Mouse (Mus musculus) gastrocnemius, postnatal 36 days (tissue): ENCODE measurements around the gene Vmn1r1. TPM values are rescaled to one million over a fixed set of nuclear protein-coding genes. Genes with fewer than 3 reads are reported as not detected.

ENCODE experiments used
- DNase-seq, 2 experiments: peaks; one replicate each; pipeline ENCODE4 v3.0.0; 2022
- intact Hi-C: fragments of 180-260 bp; cut with DNase I; formaldehyde crosslinking; loops from one replicate; pipeline ENCODE4 v1.15.1; 2025
- total RNA-seq, 2 experiments: library from RNA; stranded (reverse); gene quantifications; 2 replicates each; pipeline ENCODE4 v1.2.3; 2021

Gene Vmn1r1
- total RNA-seq, 2 experiments from 2014 or later: not detected

- intact Hi-C loops: no loop called here
- no peak for DNase-seq
These were observed 26.1 kb downstream of the Vmn1r1 start for GRCm38 (mm10) chr1:182138172-182138571.

- intact Hi-C loops: no loop called here
- no peak for DNase-seq
These were observed 26.8 kb downstream of the Vmn1r1 start for GRCm38 (mm10) chr1:182137204-182138125.

- intact Hi-C loops: no loop called here
- DNase-seq: no peak
These were observed 33.5 kb downstream of the Vmn1r1 start for GRCm38 (mm10) chr1:182130830-182131229.

- DNase-seq: peak in 1 of 2 experiments; percentile 73
- intact Hi-C loops: no loop called here
These were observed 39.3 kb downstream of the Vmn1r1 start for GRCm38 (mm10) chr1:182124924-182125368.

- intact Hi-C loops: no loop called here
- DNase-seq: peak; percentile 96 to 98
These were observed 39.8 kb downstream of the Vmn1r1 start, which contains the start of gene Srp9 for GRCm38 (mm10) chr1:182124506-182124905. Gene Srp9, plus strand, starts transcription at chr1:182124737.

- intact Hi-C loops: no loop called here
- no peak for DNase-seq
These were observed 41.9 kb downstream of the Vmn1r1 start for GRCm38 (mm10) chr1:182122413-182122812.

GRCm38 (mm10) chr1:182115651-182116408 lies 48.5 kb downstream of the Vmn1r1 start:
- intact Hi-C loops: loop anchor here (1.0 to 5.0 kb wide), 2 partner anchors 227 to 389 kb away; no protein-coding TSS in a partner anchor

GRCm38 (mm10) chr1:182115197-182115596 lies 49.1 kb downstream of the Vmn1r1 start:
- no peak for DNase-seq
- intact Hi-C loops: loop anchor here (1.0 to 5.0 kb wide), 2 partner anchors 226 to 388 kb away; no protein-coding TSS in a partner anchor

More at GRCm38 (mm10) chr1:182115651-182116408, 48.5 kb downstream of the Vmn1r1 start:
- peak; percentile 42 for DNase-seq

GRCm38 (mm10) chr1:182113587-182114500 lies 50.4 kb downstream of the Vmn1r1 start:
- DNase-seq: no peak
- intact Hi-C loops: loop anchor here (5.0 kb wide), 1 partner anchor 92 kb away; no protein-coding TSS in a partner anchor

- intact Hi-C loops: loop anchor here (5.0 kb wide), 1 partner anchor 91 kb away; no protein-coding TSS in a partner anchor
- DNase-seq: no peak
These were observed 51.2 kb downstream of the Vmn1r1 start for GRCm38 (mm10) chr1:182113131-182113530.

- intact Hi-C loops: loop anchor here (5.0 kb wide), 1 partner anchor 90 kb away; no protein-coding TSS in a partner anchor
- no peak for DNase-seq
These were observed 51.9 kb downstream of the Vmn1r1 start for GRCm38 (mm10) chr1:182112385-182112784.

- DNase-seq: no peak
- intact Hi-C loops: loop anchor here (5.0 kb wide), 1 partner anchor 89 kb away; no protein-coding TSS in a partner anchor
These were observed 52.6 kb downstream of the Vmn1r1 start for GRCm38 (mm10) chr1:182111386-182112317.

GRCm38 (mm10) chr1:182110708-182111385 lies 53.4 kb downstream of the Vmn1r1 start:
- no peak for DNase-seq
- intact Hi-C loops: loop anchor here (5.0 kb wide), 1 partner anchor 89 kb away; no protein-coding TSS in a partner anchor

- intact Hi-C loops: loop anchor here (5.0 kb wide), 1 partner anchor 88 kb away; no protein-coding TSS in a partner anchor
- DNase-seq: no peak
These were observed 54.1 kb downstream of the Vmn1r1 start for GRCm38 (mm10) chr1:182110185-182110584.

GRCm38 (mm10) chr1:182108397-182109099 lies 55.7 kb downstream of the Vmn1r1 start:
- intact Hi-C loops: no loop called here
- peak; percentile 46 to 58 for DNase-seq

GRCm38 (mm10) chr1:182107251-182107650 lies 57.0 kb downstream of the Vmn1r1 start:
- intact Hi-C loops: no loop called here
- DNase-seq: no peak

GRCm38 (mm10) chr1:182105023-182105422 lies 59.3 kb downstream of the Vmn1r1 start:
- DNase-seq: no peak
- intact Hi-C loops: no loop called here
